Mouse (Mus musculus) erythroblast, embryonic 14.5 days (primary cell): ENCODE measurements around the gene Defa21. TPM values are rescaled to one million over a fixed set of nuclear protein-coding genes. Genes with fewer than 3 reads are reported as not detected.
"Not testable (repeated sequence)": the region's sequence is repeated elsewhere in the genome, so short reads cannot be mapped to it uniquely, and the experiment has no call there.

ENCODE experiments used
- H3K27me3 ChIP-seq: 2 replicates; pipeline ENCODE4 v1.6.1; 2012; ENCODE audit warnings: inconsistent platforms; ENCODE audit not compliant: control insufficient read depth
- H3K36me3 ChIP-seq: 2 replicates; pipeline ENCODE4 v1.6.1; 2012; ENCODE audit warnings: mild to moderate bottlenecking, inconsistent platforms; ENCODE audit not compliant: control insufficient read depth
- H3K4me1 ChIP-seq: 2 replicates; pipeline ENCODE4 v1.6.1; 2012; ENCODE audit warnings: inconsistent platforms; ENCODE audit not compliant: control insufficient read depth
- H3K4me3 ChIP-seq: replicated peaks from 2 replicates; pipeline ENCODE3; 2012; ENCODE audit warnings: moderate library complexity, mild to moderate bottlenecking, inconsistent platforms
- H3K9me3 ChIP-seq: 2 replicates; pipeline ENCODE4 v1.6.1; 2012; ENCODE audit warnings: low read length, inconsistent platforms, mixed read lengths; ENCODE audit not compliant: control insufficient read depth
- GATA1 ChIP-seq: IDR thresholded peaks from 2 replicates; pipeline ENCODE4 v1.6.1; 2012; ENCODE audit warnings: low read length, inconsistent platforms, mixed read lengths
- TAL1 ChIP-seq: IDR thresholded peaks from 3 replicates; pipeline ENCODE4 v1.6.1; 2012; ENCODE audit warnings: low read length, inconsistent platforms, mixed read lengths
- polyA plus RNA-seq: library from polyadenylated mRNA; stranded (reverse); fragments of >175 nt; gene quantifications from 2 replicates; pipeline ENCODE4 v1.2.3, GENCODE M21; 2012

Gene Defa21
- polyA plus RNA-seq = not detected in 2 replicates

DNA sequence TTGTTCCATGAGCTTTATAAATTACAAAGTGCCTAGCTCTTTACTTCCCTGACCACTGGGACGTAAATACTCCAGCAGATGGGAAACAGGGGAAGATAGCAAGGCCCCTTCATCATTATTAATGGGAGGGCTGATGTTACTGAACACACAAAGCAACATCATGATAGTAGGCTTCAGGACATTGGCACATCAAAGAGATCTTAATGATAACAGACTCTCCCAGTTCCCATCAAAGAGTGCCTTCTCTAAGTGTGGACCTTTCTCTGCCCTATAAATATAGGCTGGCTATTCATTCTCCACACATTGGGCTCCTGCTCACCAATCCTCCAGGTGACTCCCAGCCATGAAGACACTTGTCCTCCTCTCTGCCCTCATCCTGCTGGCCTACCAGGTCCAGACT is at the start of gene Defa21:
Gene Defa21, plus strand, starts transcription at position 301 of the 400 bp plus-strand sequence.
- not testable (repeated sequence) for H3K9me3 ChIP-seq, H3K4me1 ChIP-seq, H3K4me3 ChIP-seq, H3K27me3 ChIP-seq, H3K36me3 ChIP-seq

DNA sequence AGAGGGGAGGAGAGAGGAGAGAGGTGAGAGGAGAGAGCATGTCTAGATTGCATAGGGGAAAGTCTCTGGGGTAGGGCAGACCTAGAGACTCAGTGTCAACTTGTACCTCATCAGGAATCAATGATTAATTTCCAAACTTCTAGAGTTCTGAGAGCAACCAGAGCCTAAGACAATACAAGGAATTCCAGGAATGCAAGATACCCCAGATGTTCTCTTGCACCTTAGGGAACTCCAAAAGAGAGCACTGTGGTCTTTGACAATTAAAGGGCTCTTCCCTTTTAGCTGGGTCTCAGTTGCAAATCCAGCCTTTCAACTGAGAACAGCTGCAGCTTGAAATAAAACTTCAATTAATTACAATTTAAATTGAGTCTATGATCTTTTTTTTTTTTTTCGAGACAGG is 45.5 kb upstream of the Defa21 start:
- Histone ChIP-seq H3K4me3 (no peak overlapping the region), H3K4me1 (no peaks in the 10 kb centered on the region), H3K36me3 (no peaks in the 10 kb centered on the region), H3K9me3 (no peaks in the 10 kb centered on the region), H3K27me3 (no peaks in the 10 kb centered on the region)
- no peak for TF ChIP-seq TAL1
- TF ChIP-seq GATA1 = no peak

DNA sequence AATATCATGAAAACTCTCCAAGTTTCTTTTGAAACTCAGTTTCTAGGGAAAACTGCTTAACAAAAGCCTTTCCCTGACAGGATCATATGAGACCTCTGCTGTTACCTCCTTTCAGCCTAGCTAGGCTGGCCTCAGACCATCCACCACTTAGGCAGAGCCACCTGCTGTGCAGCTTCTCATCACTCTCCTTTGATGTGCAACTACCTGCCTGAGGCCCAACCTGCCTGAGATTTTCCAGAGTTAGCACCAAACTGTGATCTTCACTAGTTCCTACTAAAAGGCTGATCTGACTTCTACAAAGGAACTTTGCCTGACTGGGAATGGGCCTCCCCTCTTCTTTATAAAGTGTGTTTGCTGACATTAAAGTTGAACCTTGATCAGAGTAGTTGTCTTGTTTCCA is 31.3 kb upstream of the Defa21 start:
- H3K4me3 ChIP-seq, H3K4me1 ChIP-seq, H3K27me3 ChIP-seq, H3K36me3 ChIP-seq, H3K9me3 ChIP-seq: not testable (repeated sequence)

DNA sequence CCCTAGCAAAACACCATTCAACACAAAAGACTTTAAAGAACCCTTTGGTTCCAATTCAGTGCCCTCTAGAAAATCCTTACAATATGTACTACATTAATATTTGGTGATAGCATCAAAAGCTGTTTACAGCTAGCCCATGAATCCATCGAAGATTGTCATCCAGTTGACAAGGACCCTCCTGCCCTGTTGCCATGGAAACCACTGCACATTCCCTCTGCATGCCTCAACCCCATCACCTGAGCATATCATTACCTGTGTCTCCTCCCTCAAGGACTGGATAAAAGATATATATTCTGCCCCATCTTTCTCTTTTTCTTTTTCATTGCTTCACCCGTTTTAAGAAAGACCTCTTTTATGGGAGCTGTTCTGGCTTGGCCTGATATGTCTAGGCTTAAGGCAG is 28.6 kb upstream of the Defa21 start:
- peaks cover 3% of the 10 kb centered on the region; the same call in 1 of the 2 replicates for H3K9me3 ChIP-seq
- no peak for TF ChIP-seq TAL1
- no peak for TF ChIP-seq GATA1
- H3K36me3 ChIP-seq = no peaks in the 10 kb centered on the region
- no peaks in the 10 kb centered on the region for H3K4me1 ChIP-seq
- no peak overlapping the region for H3K4me3 ChIP-seq
- no peaks in the 10 kb centered on the region for H3K27me3 ChIP-seq

DNA sequence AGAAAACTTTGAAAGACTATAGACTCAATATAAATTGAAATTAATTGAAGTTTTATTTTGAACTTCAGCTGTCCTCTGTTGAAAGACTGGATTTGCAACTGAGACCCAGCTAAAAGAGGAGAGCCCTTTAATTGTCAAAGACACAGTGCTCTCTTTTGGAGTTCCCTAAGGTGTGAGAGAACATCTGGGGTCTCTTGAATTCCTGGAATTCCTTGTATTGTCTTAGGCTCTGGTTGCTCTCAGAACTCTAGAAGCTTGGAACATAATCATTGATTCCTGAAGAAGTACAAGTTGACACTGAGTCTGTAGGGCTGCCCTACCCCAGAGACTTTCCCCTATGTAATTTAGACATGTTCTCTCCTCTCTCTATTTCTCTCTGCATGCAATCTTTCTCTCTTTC is 28.1 kb upstream of the Defa21 start:
- Histone ChIP-seq H3K4me3 (no peak overlapping the region), H3K9me3 (peaks cover 3% of the 10 kb centered on the region; the same call in 1 of the 2 replicates), H3K4me1 (no peaks in the 10 kb centered on the region), H3K27me3 (no peaks in the 10 kb centered on the region), H3K36me3 (no peaks in the 10 kb centered on the region)
- no peak for TF ChIP-seq TAL1
- TF ChIP-seq GATA1 = no peak

DNA sequence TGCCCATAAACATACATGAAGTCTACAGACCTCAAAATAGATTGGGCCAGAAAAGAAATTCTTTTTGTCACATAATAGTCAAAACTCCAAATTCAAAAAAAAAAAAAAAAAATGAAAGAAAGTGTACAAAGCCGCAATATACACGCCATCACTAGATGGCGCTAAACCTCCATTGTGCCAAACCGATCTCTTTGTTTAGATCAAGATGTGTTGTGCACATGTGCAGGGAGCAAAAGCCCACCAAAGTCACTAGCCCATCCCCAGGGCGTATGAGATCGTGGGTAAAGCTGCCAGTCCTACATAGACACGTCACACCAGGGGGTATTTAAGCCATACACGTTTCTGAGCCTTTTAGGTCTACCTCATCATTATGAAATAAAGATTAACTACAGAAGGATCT is 24.2 kb upstream of the Defa21 start:
- Histone ChIP-seq H3K9me3 (peaks cover 3% of the 10 kb centered on the region; the same call in 1 of the 2 replicates), H3K27me3 (no peaks in the 10 kb centered on the region), H3K4me1 (no peaks in the 10 kb centered on the region), H3K4me3 (no peak overlapping the region), H3K36me3 (no peaks in the 10 kb centered on the region)
- TF ChIP-seq GATA1 = no peak
- no peak for TF ChIP-seq TAL1

DNA sequence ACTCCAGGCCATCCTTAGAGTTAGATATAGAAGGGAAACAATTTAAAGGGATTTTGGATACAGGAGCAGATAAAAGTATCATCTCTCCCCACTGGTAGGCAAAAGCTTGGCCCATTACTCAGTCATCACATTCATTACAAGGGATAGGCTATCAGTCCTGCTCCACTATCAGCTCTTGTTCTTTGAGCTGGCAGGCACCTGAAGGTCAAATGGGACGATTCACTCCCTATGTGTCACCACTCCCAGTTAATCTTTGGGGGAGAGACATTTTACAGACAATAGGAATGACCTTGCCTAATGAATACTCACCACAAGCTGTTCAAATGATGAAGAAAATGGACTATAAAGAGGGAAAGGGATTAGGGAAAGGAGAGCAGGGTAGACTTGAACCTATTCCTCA is 18.5 kb upstream of the Defa21 start:
- TF ChIP-seq TAL1 (no peak), GATA1 (no peak)
- H3K27me3 ChIP-seq = no peaks in the 10 kb centered on the region
- no peak overlapping the region for H3K4me3 ChIP-seq
- no peaks in the 10 kb centered on the region for H3K9me3 ChIP-seq
- H3K36me3 ChIP-seq = no peaks in the 10 kb centered on the region
- H3K4me1 ChIP-seq = no peaks in the 10 kb centered on the region

DNA sequence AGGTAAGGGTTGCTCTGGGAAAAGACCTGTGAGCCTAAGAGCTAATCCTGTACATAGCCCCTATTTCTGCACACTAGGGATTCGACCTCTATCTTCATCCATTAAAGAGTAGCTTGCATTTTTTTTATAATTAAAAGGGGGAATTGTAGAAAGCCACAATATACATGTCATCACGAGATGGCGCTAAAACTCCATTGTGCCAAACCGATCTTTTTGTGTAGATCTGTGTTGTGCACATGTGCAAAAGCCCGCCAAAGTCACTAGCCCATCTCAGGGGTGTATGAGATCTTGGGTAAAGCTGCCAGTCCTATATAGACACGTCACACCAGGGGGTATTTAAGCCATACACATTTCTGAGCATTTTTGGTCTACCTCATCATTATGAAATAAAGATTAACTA is 16.8 kb upstream of the Defa21 start:
- not testable (repeated sequence) for H3K36me3 ChIP-seq, H3K4me3 ChIP-seq, H3K4me1 ChIP-seq, H3K27me3 ChIP-seq, H3K9me3 ChIP-seq

DNA sequence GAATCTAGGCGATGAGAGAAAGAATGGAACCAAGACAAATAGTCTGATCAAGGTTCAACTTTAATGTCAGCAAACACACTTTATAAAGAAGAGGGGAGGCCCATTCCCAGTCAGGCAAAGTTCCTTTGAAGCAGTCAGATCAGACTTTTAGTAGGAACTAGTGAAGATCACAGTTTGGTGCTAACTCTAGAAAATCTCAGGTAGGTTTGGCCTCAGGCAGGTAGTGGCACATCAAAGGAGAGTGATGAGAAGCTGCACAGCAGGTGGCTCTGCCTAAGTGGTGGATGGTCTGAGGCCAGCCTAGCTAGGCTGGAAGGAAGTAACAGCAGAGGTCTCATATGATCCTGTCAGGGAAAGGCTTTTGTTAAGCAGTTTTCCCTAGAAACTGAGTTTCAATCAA is 14.8 kb upstream of the Defa21 start:
- H3K36me3 ChIP-seq, H3K9me3 ChIP-seq, H3K4me1 ChIP-seq, H3K27me3 ChIP-seq, H3K4me3 ChIP-seq: not testable (repeated sequence)

DNA sequence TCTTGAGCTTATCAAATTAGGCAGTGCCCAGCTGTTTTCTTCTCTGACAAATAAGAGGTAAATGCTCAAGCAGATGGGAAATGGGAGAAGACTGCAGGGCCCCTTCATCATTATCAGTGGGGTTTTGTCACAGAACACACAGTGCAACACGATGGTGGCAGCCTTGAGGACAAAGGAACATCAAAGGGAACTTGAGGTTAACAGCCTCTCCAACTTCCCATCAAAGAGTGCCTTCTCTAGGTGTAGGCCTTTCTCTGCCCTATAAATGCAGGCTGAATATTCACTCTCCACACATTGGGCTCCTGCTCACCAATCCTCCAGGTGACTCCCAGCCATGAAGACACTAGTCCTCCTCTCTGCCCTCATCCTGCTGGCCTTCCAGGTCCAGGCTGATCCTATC is 29.4 kb downstream of the Defa21 start, which contains the start of gene Defa23:
Gene Defa23, plus strand, starts transcription at position 301 of the 400 bp plus-strand sequence.
- not testable (repeated sequence) for H3K9me3 ChIP-seq, H3K36me3 ChIP-seq, H3K4me1 ChIP-seq, H3K27me3 ChIP-seq, H3K4me3 ChIP-seq

DNA sequence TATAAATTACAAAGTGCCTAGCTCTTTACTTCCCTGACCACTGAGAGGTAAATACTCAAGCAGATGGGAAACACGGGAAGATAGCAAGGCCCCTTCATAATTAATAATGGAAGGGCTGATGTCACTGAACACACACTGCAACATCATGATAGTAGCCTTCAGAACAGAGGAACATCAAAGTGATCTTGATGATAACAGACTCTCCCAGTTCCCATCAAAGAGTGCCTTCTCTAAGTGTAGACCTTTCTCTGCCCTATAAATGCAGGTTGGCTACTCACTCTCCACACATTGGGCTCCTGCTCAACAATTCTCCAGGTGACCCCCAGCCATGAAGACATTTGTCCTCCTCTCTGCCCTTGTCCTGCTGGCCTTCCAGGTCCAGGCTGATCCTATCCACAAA is 39.4 kb downstream of the Defa21 start, which contains the start of gene Defa35:
Gene Defa35, plus strand, starts transcription at position 301 of the 400 bp plus-strand sequence.
- not testable (repeated sequence) for H3K27me3 ChIP-seq, H3K36me3 ChIP-seq, H3K4me1 ChIP-seq, H3K4me3 ChIP-seq, H3K9me3 ChIP-seq

Other genes starting within 250 kb of the Defa21 start
- gene Defb33, start 132.9 kb upstream of the Defa21 start, polyA plus RNA-seq = not detected in 2 replicates
- not detected in 2 replicates for gene Gm15056, start 122.9 kb upstream of the Defa21 start, polyA plus RNA-seq
- gene Gm6040, start 103.5 kb upstream of the Defa21 start, polyA plus RNA-seq = not detected in 2 replicates
- not detected in 2 replicates for gene AY761185, start 80.8 kb upstream of the Defa21 start, polyA plus RNA-seq
- not detected in 2 replicates for gene Defa23, start 29.5 kb downstream of the Defa21 start, polyA plus RNA-seq
- gene Defa35, start 39.5 kb downstream of the Defa21 start, polyA plus RNA-seq = not detected in 2 replicates
- gene Defa25, start 58.9 kb downstream of the Defa21 start, polyA plus RNA-seq = not detected in 2 replicates
- not detected in 2 replicates for gene Gm14851, start 70.5 kb downstream of the Defa21 start, polyA plus RNA-seq
- not detected in 2 replicates for gene Defa30, start 109.1 kb downstream of the Defa21 start, polyA plus RNA-seq
- not detected in 2 replicates for gene Defa22, start 136.7 kb downstream of the Defa21 start, polyA plus RNA-seq
- gene Defa31, start 166.1 kb downstream of the Defa21 start, polyA plus RNA-seq = not detected in 2 replicates
- not detected in 2 replicates for gene Gm15293, start 176.0 kb downstream of the Defa21 start, polyA plus RNA-seq
- not detected in 2 replicates for gene Gm15292, start 224.2 kb downstream of the Defa21 start, polyA plus RNA-seq